Mouse (Mus musculus): ENCODE measurements around the gene Mif.

DNA sequence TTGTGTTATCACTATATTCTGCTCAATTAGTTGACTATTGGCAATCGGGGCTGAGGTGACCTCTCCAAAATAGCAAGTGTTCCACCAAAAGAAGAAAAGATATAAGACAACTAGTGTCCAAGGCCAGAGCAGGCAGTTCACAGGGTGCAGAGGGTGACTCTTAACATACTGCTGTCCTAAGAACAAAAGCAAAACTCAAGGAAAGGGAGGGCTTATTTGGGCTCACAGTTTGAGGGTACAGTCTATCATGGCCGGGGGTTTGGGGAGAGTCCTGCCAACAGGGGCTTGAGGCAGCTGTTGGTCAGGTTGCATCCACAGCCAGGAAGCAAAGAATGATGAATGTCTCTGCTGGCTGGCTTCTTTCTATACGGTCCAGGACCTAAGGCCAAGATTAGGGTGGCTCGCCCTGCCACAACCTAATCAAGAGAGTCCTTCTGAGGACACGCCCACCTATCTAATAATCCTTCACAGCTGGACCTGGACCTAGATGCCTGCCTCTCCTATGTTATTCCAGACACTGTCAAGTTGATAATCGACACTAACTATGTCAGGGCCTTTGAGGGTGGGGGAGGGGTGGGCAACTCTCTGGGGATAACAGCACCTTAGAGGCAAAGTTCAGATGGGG, 14.6 kb downstream of the Mif start:
- TF ChIP-seq CHD2 (IDR thresholded peaks at IDR 0.05; ENCODE audit: low read depth, low read length) (no peak), ZNF384 (IDR thresholded peaks at IDR 0.05; ENCODE audit: low read depth, low read length) (no peak), MAFK (IDR thresholded peaks at IDR 0.05; ENCODE audit: insufficient read depth, low read depth, low read length) (no peak), ZC3H11A (IDR thresholded peaks at IDR 0.05; ENCODE audit: borderline replicate concordance, low read depth, low read length) (no peak)

Data from ES-E14 (cell line).